Mouse (Mus musculus) heart, embryonic 15.5 days (tissue): ENCODE measurements around the gene Nmral1. TPM values are rescaled to one million over a fixed set of nuclear protein-coding genes. Genes with fewer than 3 reads are reported as not detected.
"Not testable (repeated sequence)": the region's sequence is repeated elsewhere in the genome, so short reads cannot be mapped to it uniquely, and the experiment has no call there.

ENCODE experiments used
- ATAC-seq: fragments of 200-750 bp; cut with Nextera tagmentation; replicated peaks from 2 replicates; pipeline ENCODE4 v1.8.0; 2017; ENCODE audit warnings: low read depth, moderate TSS enrichment; ENCODE audit not compliant: insufficient number of reproducible peaks, insufficient read depth, low FRiP score
- H3K27ac ChIP-seq: fragments of 300-500 bp; sonication (generic); 2 replicates; pipeline ENCODE4 v1.5.1; 2015; ENCODE audit warnings: mild to moderate bottlenecking, inconsistent platforms
- H3K27me3 ChIP-seq: fragments of 300-500 bp; sonication (generic); 2 replicates; pipeline ENCODE4 v1.6.1; 2015; ENCODE audit warnings: inconsistent platforms
- H3K36me3 ChIP-seq: fragments of 300-500 bp; sonication (generic); 2 replicates; pipeline ENCODE4 v1.6.1; 2015; ENCODE audit warnings: mild to moderate bottlenecking, inconsistent platforms
- H3K4me1 ChIP-seq: fragments of 300-500 bp; sonication (generic); replicated peaks from 2 replicates; pipeline ENCODE4 v1.6.1; 2015; ENCODE audit warnings: inconsistent platforms
- H3K4me2 ChIP-seq: fragments of 300-500 bp; sonication (generic); 2 replicates; pipeline ENCODE4 v1.6.1; 2015; ENCODE audit warnings: inconsistent platforms, mild to moderate bottlenecking, moderate library complexity
- H3K4me3 ChIP-seq: fragments of 300-500 bp; sonication (generic); 2 replicates; pipeline ENCODE4 v1.5.1; 2015; ENCODE audit warnings: mild to moderate bottlenecking, inconsistent platforms
- H3K9ac ChIP-seq: fragments of 300-500 bp; sonication (generic); 2 replicates; pipeline ENCODE4 v1.6.1; 2015; ENCODE audit warnings: mild to moderate bottlenecking, inconsistent platforms
- H3K9me3 ChIP-seq: fragments of 300-500 bp; sonication (generic); replicated peaks from 2 replicates; pipeline ENCODE4 v1.6.1; 2016; ENCODE audit warnings: inconsistent platforms
- WGBS: fragments of 180-500 bp; shearing (Covaris S2); methylation state at CpG from one replicate; pipeline ENCODE4 v1.1.7; 2015; ENCODE audit warnings: mixed read lengths; 5-methylcytosine and 5-hydroxymethylcytosine counted together
- polyA plus RNA-seq: library from polyadenylated mRNA; unstranded; fragments of >200 nt; fragmentation: Nextera tagmentation; extraction: Ambion mirVana; gene quantifications from 2 replicates; pipeline ENCODE4 v1.2.1, GENCODE M21; 2015

Nmral1 gene
- polyA plus RNA-seq, result 25.2 and 34.3 TPM in 2 replicates

- peak within 1 kb of the TSS; percentile 56 for H3K9ac ChIP-seq
- no peaks in the 10 kb centered on the region for H3K9me3 ChIP-seq
- H3K27me3 ChIP-seq, result no peaks in the 10 kb centered on the region
- peak within 1 kb of the TSS; percentile 70 for H3K4me3 ChIP-seq
- H3K4me1 ChIP-seq, result peaks cover 8% of the 10 kb centered on the region; the same call in 1 of the 2 replicates
- H3K27ac ChIP-seq, result peak within 1 kb of the TSS; percentile 35; the same call in 1 of the 2 replicates
- peak within 1 kb of the TSS; percentile 73 for H3K4me2 ChIP-seq
- 9% methylated on average over 33 of the region's 33 CpGs for WGBS
- 0 out of 2 replicates have a peak, but pooled peaks cover 7% of the 10 kb centered on the region for H3K36me3 ChIP-seq
- ATAC-seq, result peak; percentile 72
These were observed at the start of gene Nmral1 for GRCm38 (mm10) chr16:4718753-4719518. TSS of gene Nmral1 (minus strand) at chr16:4719356.

GRCm38 (mm10) chr16:4768719-4769118, 49.6 kb upstream of the Nmral1 start:
- 91% methylated on average over 5 of the region's 5 CpGs for WGBS
- no peak overlapping the region for H3K4me2 ChIP-seq
- no peaks in the 10 kb centered on the region for H3K27me3 ChIP-seq
- no peak overlapping the region for H3K4me3 ChIP-seq
- H3K9me3 ChIP-seq, result no peaks in the 10 kb centered on the region
- no peak overlapping the region for H3K9ac ChIP-seq
- ATAC-seq, result no peak
- peaks cover 17% of the 10 kb centered on the region for H3K4me1 ChIP-seq
- H3K27ac ChIP-seq, result no peak overlapping the region
- peaks cover 64% of the 10 kb centered on the region for H3K36me3 ChIP-seq

- Histone ChIP-seq H3K4me3 (no peak overlapping the region), H3K27ac (no peak overlapping the region), H3K27me3 (no peaks in the 10 kb centered on the region), H3K4me2 (no peak overlapping the region), H3K9me3 (no peaks in the 10 kb centered on the region), H3K36me3 (peaks cover 64% of the 10 kb centered on the region), H3K4me1 (peaks cover 7% of the 10 kb centered on the region), H3K9ac (no peak overlapping the region)
- 79% methylated on average over 6 of the region's 6 CpGs for WGBS
- ATAC-seq, result no peak
These were observed 48.0 kb upstream of the Nmral1 start for GRCm38 (mm10) chr16:4767012-4767790.

- H3K9ac ChIP-seq, result no peak overlapping the region
- ATAC-seq, result no peak
- H3K9me3 ChIP-seq, result no peaks in the 10 kb centered on the region
- 79% methylated on average over 2 of the region's 2 CpGs for WGBS
- H3K4me1 ChIP-seq, result peaks cover 9% of the 10 kb centered on the region; the same call in 1 of the 2 replicates
- H3K4me3 ChIP-seq, result no peak overlapping the region
- H3K27me3 ChIP-seq, result no peaks in the 10 kb centered on the region
- H3K4me2 ChIP-seq, result no peak overlapping the region
- no peak overlapping the region for H3K27ac ChIP-seq
- peaks cover 64% of the 10 kb centered on the region for H3K36me3 ChIP-seq
These were observed 46.7 kb upstream of the Nmral1 start for GRCm38 (mm10) chr16:4765852-4766251.

GRCm38 (mm10) chr16:4763276-4763675, 44.1 kb upstream of the Nmral1 start:
- no peak overlapping the region for H3K9ac ChIP-seq
- 22% methylated on average over 2 of the region's 2 CpGs for WGBS
- peaks cover 41% of the 10 kb centered on the region for H3K36me3 ChIP-seq
- no peak overlapping the region for H3K4me2 ChIP-seq
- H3K27me3 ChIP-seq, result no peaks in the 10 kb centered on the region
- peaks cover 16% of the 10 kb centered on the region for H3K4me1 ChIP-seq
- peak; percentile 45; the same call in 1 of the 2 replicates for ATAC-seq
- H3K4me3 ChIP-seq, result no peak overlapping the region
- H3K9me3 ChIP-seq, result no peaks in the 10 kb centered on the region
- peak overlapping the region; percentile 6; the same call in 1 of the 2 replicates for H3K27ac ChIP-seq

GRCm38 (mm10) chr16:4762437-4762836, 43.3 kb upstream of the Nmral1 start:
- WGBS, result 78% methylated on average over 4 of the region's 4 CpGs

GRCm38 (mm10) chr16:4756660-4757335, 37.6 kb upstream of the Nmral1 start:
- not testable (repeated sequence) for H3K27me3 ChIP-seq, H3K9ac ChIP-seq, H3K36me3 ChIP-seq, H3K9me3 ChIP-seq
- H3K4me3 ChIP-seq, result peak overlapping the region; percentile 53
- H3K4me1 ChIP-seq, result peaks cover 36% of the 10 kb centered on the region
- peak; percentile 81 for ATAC-seq
- peak overlapping the region; percentile 48 for H3K4me2 ChIP-seq
- peak overlapping the region; percentile 76 for H3K27ac ChIP-seq
- 2% methylated on average over 36 of the region's 42 CpGs for WGBS

More at GRCm38 (mm10) chr16:4762437-4762836, 43.3 kb upstream of the Nmral1 start:
- H3K27me3 ChIP-seq, result no peaks in the 10 kb centered on the region
- H3K9me3 ChIP-seq, result no peaks in the 10 kb centered on the region
- no peak overlapping the region for H3K27ac ChIP-seq
- H3K4me3 ChIP-seq, result no peak overlapping the region
- peaks cover 32% of the 10 kb centered on the region for H3K36me3 ChIP-seq
- peaks cover 21% of the 10 kb centered on the region for H3K4me1 ChIP-seq
- H3K4me2 ChIP-seq, result no peak overlapping the region
- H3K9ac ChIP-seq, result no peak overlapping the region
- no peak for ATAC-seq

GRCm38 (mm10) chr16:4754045-4754444, 34.9 kb upstream of the Nmral1 start:
- Histone ChIP-seq H3K9ac (no peak overlapping the region), H3K4me3 (no peak overlapping the region), H3K4me2 (no peak overlapping the region), H3K27ac (no peak overlapping the region), H3K4me1 (peaks cover 26% of the 10 kb centered on the region), H3K9me3 (no peaks in the 10 kb centered on the region), H3K36me3 (peaks cover 5% of the 10 kb centered on the region; the same call in 1 of the 2 replicates), H3K27me3 (no peaks in the 10 kb centered on the region)
- WGBS, result 83% methylated on average over 3 of the region's 3 CpGs
- no peak for ATAC-seq

- no peak overlapping the region for H3K9ac ChIP-seq
- no peak overlapping the region for H3K4me2 ChIP-seq
- H3K36me3 ChIP-seq, result peaks cover 5% of the 10 kb centered on the region; the same call in 1 of the 2 replicates
- no peak overlapping the region for H3K27ac ChIP-seq
- H3K9me3 ChIP-seq, result no peaks in the 10 kb centered on the region
- H3K27me3 ChIP-seq, result no peaks in the 10 kb centered on the region
- peaks cover 18% of the 10 kb centered on the region for H3K4me1 ChIP-seq
- 87% methylated on average over 3 of the region's 3 CpGs for WGBS
- ATAC-seq, result no peak
- no peak overlapping the region for H3K4me3 ChIP-seq
These were observed 33.0 kb upstream of the Nmral1 start for GRCm38 (mm10) chr16:4752155-4752554.

- Histone ChIP-seq H3K4me1 (no peaks in the 10 kb centered on the region), H3K27me3 (no peaks in the 10 kb centered on the region), H3K27ac (no peak overlapping the region), H3K4me3 (no peak overlapping the region), H3K9me3 (no peaks in the 10 kb centered on the region), H3K36me3 (no peaks in the 10 kb centered on the region; the same call in 1 of the 2 replicates), H3K4me2 (no peak overlapping the region), H3K9ac (no peak overlapping the region)
- 100% methylated on average over 1 of the region's 1 CpGs for WGBS
- ATAC-seq, result no peak
These were observed 23.0 kb upstream of the Nmral1 start for GRCm38 (mm10) chr16:4742186-4742585.

GRCm38 (mm10) chr16:4739994-4740393, 20.8 kb upstream of the Nmral1 start:
- WGBS, result 82% methylated on average over 2 of the region's 2 CpGs

More at GRCm38 (mm10) chr16:4739994-4740393, 20.8 kb upstream of the Nmral1 start:
- Histone ChIP-seq H3K4me2 (no peak overlapping the region), H3K36me3 (no peaks in the 10 kb centered on the region; the same call in 1 of the 2 replicates), H3K4me1 (no peaks in the 10 kb centered on the region), H3K9ac (no peak overlapping the region), H3K27me3 (no peaks in the 10 kb centered on the region), H3K9me3 (no peaks in the 10 kb centered on the region), H3K4me3 (no peak overlapping the region), H3K27ac (no peak overlapping the region)
- ATAC-seq, result no peak
